Mouse (Mus musculus) MEL (cell line): Measurements from ENCODE around the gene Dnttip2.

Source experiments
- CTCF ChIP-seq, 3 experiments: IDR thresholded peaks in 2 of 3; conservative IDR thresholded peaks in 1 of 3; 2 replicates each; pipeline ENCODE4 v1.5.1; 2011 to 2012; ENCODE audit warnings: low read length in 3 of 3, low read depth in 2 of 3, mild to moderate bottlenecking in 2 of 3, improper control_type of control experiment in 1 of 3, inconsistent platforms in 1 of 3, mixed read lengths in 1 of 3, moderate library complexity in 1 of 3; ENCODE audit not compliant: control insufficient read depth in 1 of 3, insufficient read depth in 1 of 3, poor library complexity in 1 of 3, severe bottlenecking in 1 of 3
- GABPA ChIP-seq: IDR thresholded peaks from 2 replicates; pipeline ENCODE4 v1.6.1; 2012; ENCODE audit warnings: low read depth, mild to moderate bottlenecking, inconsistent platforms, low read length, improper control_type of control experiment, moderate library complexity
- GATA1 ChIP-seq: IDR thresholded peaks from 2 replicates; pipeline ENCODE4 v1.6.1; 2011; ENCODE audit warnings: low read depth, low read length, improper control_type of control experiment
- MAFK ChIP-seq: IDR thresholded peaks from 2 replicates; pipeline ENCODE4 v1.6.1; 2011; ENCODE audit warnings: low read depth, mild to moderate bottlenecking, low read length, improper control_type of control experiment, borderline replicate concordance
- MAX ChIP-seq: IDR thresholded peaks from 2 replicates; pipeline ENCODE4 v1.6.1; 2011; ENCODE audit warnings: low read length, improper control_type of control experiment
- POLR2A ChIP-seq, 2 experiments: IDR thresholded peaks; 2 replicates each; pipeline ENCODE4 v1.6.1; 2011 to 2012; ENCODE audit warnings: low read length in 2 of 2, mild to moderate bottlenecking in 2 of 2, control low read depth in 1 of 2, improper control_type of control experiment in 1 of 2, low read depth in 1 of 2, moderate library complexity in 1 of 2; ENCODE audit not compliant: control insufficient read depth in 1 of 2, insufficient read depth in 1 of 2, poor library complexity in 1 of 2
- RAD21 ChIP-seq: IDR thresholded peaks from 2 replicates; pipeline ENCODE4 v1.6.1; 2011; ENCODE audit warnings: mild to moderate bottlenecking, low read depth, low read length, improper control_type of control experiment
- SIN3A ChIP-seq: IDR thresholded peaks from 2 replicates; pipeline ENCODE4 v1.6.1; 2012; ENCODE audit warnings: low read length, improper control_type of control experiment, inconsistent platforms
- TCF12 ChIP-seq: IDR thresholded peaks from 2 replicates; pipeline ENCODE4 v1.6.1; 2014; ENCODE audit warnings: low read depth, mild to moderate bottlenecking, inconsistent platforms, low read length, improper control_type of control experiment, moderate library complexity
- UBTF ChIP-seq: IDR thresholded peaks from 2 replicates; pipeline ENCODE4 v1.6.1; 2012; ENCODE audit warnings: low read depth, mild to moderate bottlenecking, inconsistent platforms, low read length, improper control_type of control experiment, moderate library complexity, borderline replicate concordance; ENCODE audit not compliant: insufficient read depth
- ZC3H11A ChIP-seq: IDR thresholded peaks from 2 replicates; pipeline ENCODE4 v1.6.1; 2012; ENCODE audit warnings: low read depth, mild to moderate bottlenecking, inconsistent platforms, low read length, improper control_type of control experiment
- ZMIZ1 ChIP-seq: IDR thresholded peaks from 2 replicates; pipeline ENCODE4 v1.6.1; 2012; ENCODE audit warnings: low read depth, mild to moderate bottlenecking, inconsistent platforms, low read length, improper control_type of control experiment, moderate library complexity

- TF ChIP-seq GABPA (no peak), MAFK (no peak), POLR2A (IDR thresholded peaks at IDR 0.05; ENCODE audit: control insufficient read depth in 1 of 2, insufficient read depth in 1 of 2, low read depth in 1 of 2, low read length in 2 of 2, poor library complexity in 1 of 2) (no peak), CTCF (IDR thresholded peaks at IDR 0.05 in 2 of 3, conservative IDR thresholded peaks at IDR 0.05 in 1 of 3; ENCODE audit: control insufficient read depth in 1 of 3, insufficient read depth in 1 of 3, low read depth in 2 of 3, low read length in 3 of 3, poor library complexity in 1 of 3, severe bottlenecking in 1 of 3) (no peak), TCF12 (no peak), SIN3A (no peak), RAD21 (no peak), MAX (no peak), GATA1 (no peak), ZC3H11A (no peak), ZMIZ1 (no peak), UBTF (no peak)
Measured at GRCm38 (mm10) chr3:122275111-122275510, 923 bp downstream of the Dnttip2 start.
